Mouse (Mus musculus) right cerebral cortex, postnatal 25 days (tissue): ENCODE measurements around the gene Cbfa2t2.
"Not testable (repeated sequence)": the region's sequence is repeated elsewhere in the genome, so short reads cannot be mapped to it uniquely, and the experiment has no call there.

Experiments
- DNase-seq: peaks from one replicate; pipeline ENCODE4 v3.0.0; 2022

The Cbfa2t2 gene

GRCm38 (mm10) chr2:154474251-154475061 is 38.2 kb downstream of the Cbfa2t2 start:
- DNase-seq: no peak

DNA sequence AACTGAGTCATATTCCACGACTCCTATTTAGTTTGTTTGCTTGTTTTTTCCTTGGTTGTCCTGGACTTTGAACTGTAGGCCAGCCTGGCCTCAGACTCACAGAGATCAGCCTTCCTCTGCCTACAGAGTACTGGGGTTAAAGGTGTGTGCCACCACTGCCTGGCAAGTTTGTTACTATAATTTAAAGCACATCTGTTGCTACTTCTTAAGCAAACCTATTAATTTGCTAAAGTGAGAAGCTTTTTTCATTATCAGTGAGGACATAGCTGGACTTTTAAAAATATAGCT is 38.7 kb downstream of the Cbfa2t2 start:
- DNase-seq: no peak

DNA sequence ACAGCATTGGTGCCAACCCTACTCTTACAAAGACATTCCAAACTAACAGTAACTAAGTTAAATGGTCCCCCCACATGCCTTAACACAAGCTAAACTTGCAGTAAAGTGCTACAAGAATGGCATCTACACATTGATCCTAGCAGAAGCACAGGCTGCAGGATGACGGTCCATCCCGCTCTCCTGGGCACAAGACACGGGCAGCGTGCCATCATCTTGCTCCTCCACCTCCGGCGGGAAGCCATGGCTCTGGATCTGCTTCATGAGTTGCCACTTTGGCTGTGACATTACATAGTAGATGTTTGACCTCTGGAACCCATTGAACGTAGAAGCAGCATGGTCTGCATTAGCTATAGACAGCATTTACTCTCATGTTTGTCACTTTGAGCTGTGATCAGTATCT is 39.6 kb downstream of the Cbfa2t2 start:
- no peak for DNase-seq

GRCm38 (mm10) chr2:154477028-154477427 is 40.7 kb downstream of the Cbfa2t2 start:
- no peak for DNase-seq

- no peak for DNase-seq
Observed at GRCm38 (mm10) chr2:154491788-154492187, 55.5 kb downstream of the Cbfa2t2 start.

GRCm38 (mm10) chr2:154493559-154493958 is 57.3 kb downstream of the Cbfa2t2 start:
- DNase-seq: not testable (repeated sequence)

GRCm38 (mm10) chr2:154495021-154495420 is 58.7 kb downstream of the Cbfa2t2 start:
- DNase-seq: no peak

DNA sequence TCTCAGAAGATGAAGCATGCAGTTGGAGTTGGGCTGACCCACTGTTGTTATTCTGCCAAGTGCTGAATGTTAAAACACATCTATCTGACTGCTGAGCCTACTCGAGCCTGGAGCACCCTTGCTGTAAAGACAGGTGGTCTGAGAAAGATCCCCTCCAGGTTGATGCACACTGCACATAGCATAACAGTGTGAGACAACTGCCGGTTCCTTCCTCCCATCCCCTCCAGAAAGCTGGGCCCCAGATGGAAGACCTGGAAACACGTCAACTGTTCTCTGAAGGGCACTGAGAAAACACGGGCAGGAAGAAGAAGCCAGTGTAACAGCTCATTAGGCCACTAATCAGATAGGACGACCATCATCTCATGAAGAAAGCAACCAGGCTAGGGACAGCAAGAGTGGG is 62.3 kb downstream of the Cbfa2t2 start:
- DNase-seq: no peak

DNA sequence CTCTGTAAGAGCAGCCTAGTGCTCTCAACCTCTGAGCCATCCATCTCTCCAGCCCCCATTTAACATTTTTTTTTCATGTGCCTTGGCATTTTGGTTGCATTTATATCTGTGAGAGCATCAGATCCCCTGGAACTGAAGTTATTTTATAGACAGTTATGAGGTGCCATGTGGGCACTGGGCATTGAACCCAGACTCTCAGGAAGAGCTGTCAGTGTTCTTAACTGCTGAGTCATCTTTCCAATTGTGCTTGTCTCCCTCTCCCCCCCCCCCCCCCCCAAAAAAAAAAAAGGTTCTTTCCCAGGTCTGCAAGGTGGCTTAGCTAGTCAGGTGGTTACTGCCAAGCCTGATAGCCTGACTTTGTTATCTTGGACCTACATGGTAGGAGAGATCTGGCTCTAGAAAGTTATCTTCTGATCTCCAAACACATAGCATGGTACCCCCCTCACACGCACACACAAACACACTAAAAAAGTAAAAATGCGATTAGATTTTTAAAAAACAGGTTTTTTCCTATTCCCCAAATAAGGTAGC is 63.5 kb downstream of the Cbfa2t2 start:
- no peak for DNase-seq

DNA sequence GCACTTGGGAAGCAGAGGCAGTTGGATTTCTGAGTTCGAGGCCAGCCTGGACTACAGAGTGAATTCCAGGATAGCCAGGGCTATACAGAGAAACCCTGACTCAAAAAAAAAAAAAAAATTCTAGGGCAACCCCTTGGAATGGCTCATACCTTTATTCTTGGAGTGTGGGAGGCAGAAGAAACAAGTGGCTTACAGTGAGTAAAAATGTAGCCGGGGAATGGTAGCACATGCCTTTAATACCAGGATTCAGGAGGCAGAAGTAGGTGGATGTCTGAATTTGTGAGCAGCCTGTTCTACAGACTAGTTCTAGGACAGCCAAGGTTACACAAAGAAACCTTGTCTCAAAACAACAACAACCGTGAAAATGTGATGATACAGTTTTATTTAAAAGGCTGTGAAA is 64.5 kb downstream of the Cbfa2t2 start:
- DNase-seq: no peak

DNA sequence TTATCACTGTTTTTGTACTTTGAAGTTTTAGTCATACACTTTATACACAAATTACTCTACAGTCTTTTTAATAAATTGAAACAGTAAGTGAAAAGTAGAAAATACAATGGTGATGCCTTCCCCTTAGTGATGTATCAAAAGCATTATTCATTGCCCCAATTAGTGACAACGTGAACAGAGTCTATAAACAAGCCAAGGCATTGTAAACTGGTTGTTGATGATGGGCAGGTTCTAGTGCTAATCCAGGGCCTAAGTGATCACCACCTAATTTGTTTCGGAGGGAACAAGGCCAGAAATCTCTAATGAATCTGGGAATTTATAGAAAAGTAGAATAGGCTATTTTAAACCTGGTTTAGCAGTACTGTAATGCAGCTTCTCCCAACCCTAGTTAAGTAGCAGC is 70.8 kb downstream of the Cbfa2t2 start:
- no peak for DNase-seq

- DNase-seq: peak; percentile 48
Observed at GRCm38 (mm10) chr2:154507566-154508283, 71.4 kb downstream of the Cbfa2t2 start.

- DNase-seq: no peak
Observed at GRCm38 (mm10) chr2:154508450-154508849, 72.2 kb downstream of the Cbfa2t2 start.

DNA sequence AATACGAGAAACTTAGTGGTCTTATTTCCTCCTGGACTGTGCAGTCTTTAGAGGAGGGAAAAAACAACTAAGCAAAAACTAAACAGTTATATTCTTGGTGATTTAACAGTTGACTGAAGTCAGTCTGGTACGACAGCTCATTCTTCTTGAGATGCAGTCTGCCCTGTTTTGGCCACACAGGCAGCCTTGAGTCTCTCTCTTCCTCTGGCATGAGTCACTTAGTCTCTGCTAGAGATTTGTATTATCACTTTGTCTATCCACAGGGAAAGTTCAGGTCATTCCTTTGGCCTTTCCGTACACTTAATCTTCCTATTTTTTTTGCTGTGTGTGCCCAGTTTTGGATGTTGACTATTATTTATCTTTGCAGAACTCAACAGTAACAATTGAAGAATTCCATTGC is 73.9 kb downstream of the Cbfa2t2 start:
- no peak for DNase-seq

- DNase-seq: no peak
Observed at GRCm38 (mm10) chr2:154516944-154517343, 80.7 kb downstream of the Cbfa2t2 start.

- DNase-seq: no peak
Observed at GRCm38 (mm10) chr2:154517424-154517823, 81.1 kb downstream of the Cbfa2t2 start.

GRCm38 (mm10) chr2:154521449-154521848 is 85.2 kb downstream of the Cbfa2t2 start:
- no peak for DNase-seq

DNA sequence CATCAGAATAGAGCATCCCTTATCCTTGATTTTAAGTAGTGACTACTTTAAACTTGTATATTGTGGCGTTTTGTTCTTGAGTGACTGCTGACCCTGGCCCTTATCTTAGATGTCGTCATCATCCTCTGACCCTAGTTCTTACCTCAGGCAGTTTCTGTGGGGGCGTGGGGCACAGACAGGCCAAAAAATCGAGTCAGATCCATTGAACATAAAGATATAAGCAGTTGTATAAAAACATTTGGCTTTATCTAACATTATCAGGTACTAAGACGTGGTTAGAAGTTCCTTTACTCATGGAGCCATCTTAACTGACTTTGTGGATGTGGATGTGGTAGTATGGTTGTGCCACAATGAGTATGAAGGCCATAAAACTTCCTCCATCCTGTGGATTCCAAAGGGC is 86.1 kb downstream of the Cbfa2t2 start:
- DNase-seq: no peak

DNA sequence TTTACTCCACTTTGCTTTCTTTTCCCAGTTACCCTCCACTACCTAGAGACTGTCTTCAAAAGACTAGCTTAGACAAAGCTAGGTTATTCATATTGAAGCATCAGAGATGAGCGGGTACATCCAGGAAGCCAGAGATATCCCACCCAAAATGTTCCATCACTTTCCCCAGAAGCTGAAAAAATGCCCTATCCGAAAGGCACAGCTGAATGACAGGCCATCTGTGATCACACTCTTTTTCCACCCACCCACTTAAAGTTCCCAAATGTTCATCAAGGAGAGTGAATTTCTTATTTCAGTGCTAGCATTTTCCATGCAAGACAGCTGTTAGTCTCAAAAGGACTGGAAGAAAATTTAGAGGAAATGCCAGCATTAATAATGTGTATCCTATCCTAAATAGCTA is 89.0 kb downstream of the Cbfa2t2 start:
- no peak for DNase-seq

DNA sequence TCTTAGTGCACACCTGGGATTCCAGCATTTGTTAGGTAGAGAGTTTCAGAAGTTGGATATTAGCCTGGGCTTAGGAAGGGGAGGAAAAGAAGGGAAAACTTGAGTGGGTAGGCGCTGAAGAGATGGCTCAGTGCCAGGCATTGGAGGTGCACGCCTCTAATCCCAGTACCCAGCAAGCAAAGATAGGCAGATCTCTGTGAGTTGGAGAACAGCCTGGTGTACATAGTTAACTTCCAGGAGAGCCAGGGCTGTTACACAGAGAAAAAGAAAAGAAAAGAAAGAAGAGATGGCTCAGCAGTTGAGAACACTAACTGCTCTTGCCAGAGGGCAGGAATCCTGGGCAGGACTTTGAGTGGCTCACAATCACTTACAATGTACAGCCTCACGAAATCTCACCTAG is 90.2 kb downstream of the Cbfa2t2 start:
- DNase-seq: no peak

DNA sequence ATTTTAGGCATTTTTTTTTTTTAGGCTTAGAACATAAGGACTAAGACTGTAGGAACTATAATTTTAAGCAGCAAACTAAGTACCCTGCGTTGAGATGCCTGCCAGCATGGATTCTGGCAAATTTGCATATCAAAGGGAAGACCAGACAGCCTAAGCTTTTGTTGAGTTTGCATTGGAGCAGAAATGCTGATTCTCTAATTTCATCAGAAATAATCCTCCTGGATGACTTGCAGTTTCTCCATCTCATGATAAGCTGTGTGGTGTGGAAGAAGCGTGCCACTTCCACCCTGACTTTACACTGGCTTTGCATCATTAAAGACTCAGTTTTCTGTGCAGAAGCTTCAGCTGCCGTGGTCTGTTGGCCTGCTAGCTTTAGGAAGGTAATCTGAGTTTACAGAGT is 96.6 kb downstream of the Cbfa2t2 start:
- no peak for DNase-seq

DNA sequence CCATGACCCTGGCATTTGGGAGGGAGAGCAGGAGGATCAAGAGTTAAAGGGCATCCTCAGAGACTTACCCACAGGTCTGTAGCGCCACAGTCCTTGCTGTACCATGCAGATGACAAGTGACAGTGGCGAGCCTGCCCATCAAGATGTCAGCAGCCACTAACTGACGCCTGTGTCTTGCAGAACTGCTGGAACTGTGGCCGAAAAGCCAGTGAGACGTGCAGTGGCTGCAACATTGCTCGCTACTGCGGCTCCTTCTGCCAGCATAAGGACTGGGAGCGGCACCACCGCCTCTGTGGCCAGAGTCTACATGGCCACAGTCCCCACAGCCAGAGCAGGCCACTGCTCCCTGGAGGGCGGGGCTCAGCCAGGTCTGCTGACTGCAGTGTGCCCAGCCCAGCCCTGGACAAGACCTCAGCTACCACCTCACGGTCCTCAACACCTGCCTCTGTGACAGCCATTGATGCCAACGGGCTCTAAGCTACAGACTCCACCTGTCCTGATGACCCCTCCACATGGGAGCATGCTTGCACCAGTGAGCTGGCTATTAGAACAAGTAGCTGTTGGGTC is 98.5 kb downstream of the Cbfa2t2 start:
- no peak for DNase-seq

DNA sequence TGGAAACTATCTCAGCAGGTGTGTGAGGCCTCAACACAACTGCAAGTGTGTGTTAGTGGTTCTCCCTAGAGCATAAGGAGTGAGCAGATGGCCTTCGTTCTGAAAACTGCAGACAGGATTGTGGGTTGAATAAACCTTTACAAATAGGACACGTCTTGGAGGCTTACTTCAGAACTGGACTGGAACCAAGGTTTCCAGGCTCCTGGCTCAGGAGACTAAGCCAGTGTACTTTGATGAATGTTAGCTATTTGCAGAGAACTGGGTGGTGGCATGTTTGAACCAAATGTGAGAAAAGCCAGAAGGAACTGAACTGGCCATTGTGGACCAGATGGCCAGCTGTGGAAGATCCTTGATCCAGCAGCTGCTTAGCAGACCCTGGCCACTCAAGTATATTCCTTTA is 102.0 kb downstream of the Cbfa2t2 start:
- DNase-seq: peak; percentile 71

DNA sequence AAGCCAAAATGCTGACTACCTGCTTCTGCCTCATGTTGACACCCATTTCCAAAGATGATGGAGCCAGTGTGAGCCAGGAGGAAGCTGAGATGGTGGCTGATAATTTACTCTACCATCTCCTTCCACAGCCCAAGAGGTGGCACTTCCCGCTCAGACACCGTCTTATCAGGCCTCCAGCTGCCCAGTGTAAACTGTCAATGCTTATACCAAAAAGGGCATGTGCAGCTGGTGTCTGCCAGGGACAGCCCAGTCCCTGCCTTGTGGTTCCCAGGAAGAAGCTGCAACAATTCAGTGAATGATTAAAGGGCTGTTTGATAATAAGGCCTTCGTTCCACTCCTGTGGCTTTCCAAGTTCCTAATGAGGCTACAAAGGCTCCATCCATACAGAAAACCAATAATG is 102.4 kb downstream of the Cbfa2t2 start:
- DNase-seq: no peak
